ENCODE assay signal across 17 mouse cellular contexts in genomic region chr3:86093907-86094306, GRCm38 (mm10). TPM values are rescaled to one million over a fixed set of nuclear protein-coding genes. Genes with fewer than 3 reads are reported as not detected.
DNase-seq lines count a peak whose midpoint lies in the region; ATAC-seq lines count a peak whose summit lies in the region.
"Had no signal": no experiment of that assay in that cellular context is flagged by ENCODE, and none has a peak within 500 bp of the region (broad histone marks: within the 10 kb centered on the region; RNA-seq: fewer than 3 reads in every experiment).

No protein-coding gene starts in this region.

- 71% methylated on average over 5 of the region's 5 CpGs for whole genome bisulfite sequencing in forebrain, embryonic 12.5 days
- 73% methylated on average over 5 of the region's 5 CpGs for WGBS in forebrain, embryonic 14.5 days
- 69% methylated on average over 5 of the region's 5 CpGs for WGBS in midbrain, embryonic 13.5 days
- WGBS in midbrain, embryonic 10.5 days, result 84% methylated on average over 5 of the region's 5 CpGs
- WGBS in limb, embryonic 11.5 days, result 80% methylated on average over 5 of the region's 5 CpGs
- 55% methylated on average over 5 of the region's 5 CpGs for WGBS in neural tube, embryonic 15.5 days

- no peak overlapping the region for H3K4me3 ChIP-seq in forebrain, embryonic 12.5 days (replicated peaks)
- no peak overlapping the region for H3K4me3 ChIP-seq in forebrain, embryonic 14.5 days (ENCODE audit: low read depth, low read length)
- no peak overlapping the region for H3K4me3 ChIP-seq in midbrain, embryonic 13.5 days (replicated peaks)
- H3K4me3 ChIP-seq in midbrain, embryonic 10.5 days, result no peak overlapping the region
- H3K4me3 ChIP-seq in limb, embryonic 11.5 days (ENCODE audit: low read depth, low read length), result no peak overlapping the region
- H3K4me3 ChIP-seq in neural tube, embryonic 15.5 days (replicated peaks), result no peak overlapping the region

- DNase-seq in forebrain, embryonic 14.5 days (ENCODE audit: low spot score), result no peak
- DNase-seq in midbrain, embryonic 10.5 days (ENCODE audit: low spot score), result no peak
- no peak for DNase-seq in limb, embryonic 11.5 days (ENCODE audit: low spot score)
- no peak for DNase-seq in ovary, adult 18-20 months (ENCODE audit: low spot score)
- DNase-seq in adrenal gland, adult 2 months, result no peak
- DNase-seq: adrenal gland, postnatal 14 days; cerebellum, adult 8-10 months; heart, adult 18-20 months; kidney, postnatal 25 days; lung, postnatal 10 days; retina, postnatal 1 day; thymus, postnatal 14 days had no signal

- H3K27ac ChIP-seq in forebrain, embryonic 12.5 days, result peak overlapping the region; percentile 56
- no peak overlapping the region for H3K27ac ChIP-seq in forebrain, embryonic 14.5 days (ENCODE audit: low read depth, low read length)
- peak overlapping the region; percentile 76 for H3K27ac ChIP-seq in midbrain, embryonic 13.5 days
- H3K27ac ChIP-seq in midbrain, embryonic 10.5 days (replicated peaks), result no peak overlapping the region
- H3K27ac ChIP-seq in limb, embryonic 11.5 days (replicated peaks; ENCODE audit: low read depth, low read length), result 0 out of 2 replicates have a peak overlapping the region, but pooled peaks have one; percentile 16
- peak overlapping the region; percentile 75 for H3K27ac ChIP-seq in neural tube, embryonic 15.5 days (replicated peaks)
- H3K27ac ChIP-seq: liver, embryonic 14.5 days had no signal

- H3K9ac ChIP-seq in forebrain, embryonic 12.5 days, result no peak overlapping the region
- H3K9ac ChIP-seq in forebrain, embryonic 14.5 days (ENCODE audit: low read length), result no peak overlapping the region
- H3K9ac ChIP-seq in midbrain, embryonic 13.5 days (replicated peaks), result no peak overlapping the region
- H3K9ac ChIP-seq in limb, embryonic 11.5 days (ENCODE audit: low read length), result no peak overlapping the region
- H3K9ac ChIP-seq in neural tube, embryonic 15.5 days (replicated peaks), result no peak overlapping the region
- H3K9ac ChIP-seq: liver, embryonic 14.5 days had no signal

- no peak for ATAC-seq in forebrain, embryonic 12.5 days (ENCODE audit: low FRiP score)
- no peak for ATAC-seq in forebrain, embryonic 14.5 days
- ATAC-seq in midbrain, embryonic 13.5 days, result no peak
- no peak for ATAC-seq in limb, embryonic 11.5 days (ENCODE audit: insufficient number of reproducible peaks, low FRiP score, low TSS enrichment, low read depth)
- ATAC-seq in neural tube, embryonic 15.5 days (ENCODE audit: low FRiP score), result peak; percentile 79

- peaks cover 15% of the 10 kb centered on the region for H3K4me1 ChIP-seq in forebrain, embryonic 12.5 days
- peaks cover 4% of the 10 kb centered on the region for H3K4me1 ChIP-seq in forebrain, embryonic 14.5 days (ENCODE audit: control insufficient read depth, insufficient read depth, low read length)
- H3K4me1 ChIP-seq in midbrain, embryonic 13.5 days (replicated peaks), result peaks cover 28% of the 10 kb centered on the region
- H3K4me1 ChIP-seq in midbrain, embryonic 10.5 days, result no peaks in the 10 kb centered on the region; the same call in 1 of the 2 replicates
- H3K4me1 ChIP-seq in limb, embryonic 11.5 days (ENCODE audit: control insufficient read depth, insufficient read depth, low read length), result no peaks in the 10 kb centered on the region
- H3K4me1 ChIP-seq in neural tube, embryonic 15.5 days, result peaks cover 24% of the 10 kb centered on the region

- no peaks in the 10 kb centered on the region for H3K27me3 ChIP-seq in forebrain, embryonic 12.5 days
- no peaks in the 10 kb centered on the region for H3K27me3 ChIP-seq in forebrain, embryonic 14.5 days (replicated peaks; ENCODE audit: control insufficient read depth, insufficient read depth, low read length)
- H3K27me3 ChIP-seq in midbrain, embryonic 13.5 days, result no peaks in the 10 kb centered on the region
- no peaks in the 10 kb centered on the region for H3K27me3 ChIP-seq in midbrain, embryonic 10.5 days (ENCODE audit: low read depth, poor library complexity, severe bottlenecking)
- H3K27me3 ChIP-seq in limb, embryonic 11.5 days (ENCODE audit: control insufficient read depth, insufficient read depth, low read length), result no peaks in the 10 kb centered on the region
- H3K27me3 ChIP-seq in neural tube, embryonic 15.5 days (replicated peaks), result no peaks in the 10 kb centered on the region
- H3K27me3 ChIP-seq: CH12.LX had no signal

- H3K4me2 ChIP-seq in forebrain, embryonic 12.5 days, result no peak overlapping the region
- no peak overlapping the region for H3K4me2 ChIP-seq in forebrain, embryonic 14.5 days (ENCODE audit: low read length)
- H3K4me2 ChIP-seq in midbrain, embryonic 13.5 days (replicated peaks), result no peak overlapping the region; the same call in 1 of the 2 replicates
- H3K4me2 ChIP-seq in limb, embryonic 11.5 days (ENCODE audit: low read depth, severe bottlenecking), result no peak overlapping the region
- no peak overlapping the region for H3K4me2 ChIP-seq in neural tube, embryonic 15.5 days

- H3K36me3 ChIP-seq in forebrain, embryonic 12.5 days (replicated peaks), result no peaks in the 10 kb centered on the region
- no peaks in the 10 kb centered on the region for H3K36me3 ChIP-seq in forebrain, embryonic 14.5 days (ENCODE audit: control insufficient read depth, insufficient read depth, low read length)
- H3K36me3 ChIP-seq in midbrain, embryonic 13.5 days, result no peaks in the 10 kb centered on the region
- no peaks in the 10 kb centered on the region for H3K36me3 ChIP-seq in midbrain, embryonic 10.5 days
- H3K36me3 ChIP-seq in limb, embryonic 11.5 days (ENCODE audit: control insufficient read depth, insufficient read depth, low read length), result no peaks in the 10 kb centered on the region
- H3K36me3 ChIP-seq in neural tube, embryonic 15.5 days, result no peaks in the 10 kb centered on the region

- no peaks in the 10 kb centered on the region for H3K9me3 ChIP-seq in forebrain, embryonic 12.5 days
- no peaks in the 10 kb centered on the region for H3K9me3 ChIP-seq in forebrain, embryonic 14.5 days (replicated peaks; ENCODE audit: control insufficient read depth, low read length)
- no peaks in the 10 kb centered on the region for H3K9me3 ChIP-seq in midbrain, embryonic 13.5 days
- no peaks in the 10 kb centered on the region for H3K9me3 ChIP-seq in midbrain, embryonic 10.5 days (replicated peaks)
- no peaks in the 10 kb centered on the region for H3K9me3 ChIP-seq in limb, embryonic 11.5 days (ENCODE audit: control insufficient read depth, low read length)
- H3K9me3 ChIP-seq in neural tube, embryonic 15.5 days (replicated peaks), result no peaks in the 10 kb centered on the region

RNA-seq across cellular contexts. Expression of gene Rps3a1, which starts 48.6 kb away (rescaled TPM):
- polyA plus RNA-seq in forebrain, embryonic 12.5 days (2016; fragmentation: Nextera tagmentation; extraction: Ambion mirVana), result 862 and 915 TPM in 2 replicates
- polyA plus RNA-seq in forebrain, embryonic 14.5 days (2014; fragmentation: Nextera tagmentation; extraction: Ambion mirVana), result 802 and 926 TPM in 2 replicates
- 722 and 731 TPM in 2 replicates for polyA plus RNA-seq in midbrain, embryonic 13.5 days (2015; fragmentation: Nextera tagmentation; extraction: Ambion mirVana)
- polyA plus RNA-seq in midbrain, embryonic 10.5 days (2016; fragmentation: Nextera tagmentation; extraction: Ambion mirVana), result 943 and 1,130 TPM in 2 replicates
- 1,399 and 1,412 TPM in 2 replicates for polyA plus RNA-seq in limb, embryonic 11.5 days (2014; fragmentation: Nextera tagmentation; extraction: Ambion mirVana)
- polyA plus RNA-seq in neural tube, embryonic 15.5 days (2015; fragmentation: Nextera tagmentation; extraction: Ambion mirVana), result 534 and 720 TPM in 2 replicates
- total RNA-seq in adrenal gland, adult 2 months (2021), result 100 to 1,000 TPM; 728 to 830 TPM
- polyA plus RNA-seq in adrenal gland, adult 2 months (2012; rRNA removed), result 12.6 and 17.1 TPM in 2 replicates

Comparison
In these comparisons a context has a peak if more than half of its experiments do, and no peak if none do; other contexts are left out.
1. H3K27ac ChIP-seq: peak in forebrain, embryonic 12.5 days (single experiment), midbrain, embryonic 13.5 days (single experiment), limb, embryonic 11.5 days (single experiment) and neural tube, embryonic 15.5 days (single experiment); none in forebrain, embryonic 14.5 days (single experiment) and midbrain, embryonic 10.5 days (single experiment).
2. RNA of gene Rps3a1, which starts 48.6 kb away (polyA plus RNA-seq): 1,399 to 1,412 TPM in limb, embryonic 11.5 days, 943 to 1,130 TPM in midbrain, embryonic 10.5 days, 802 to 926 TPM in forebrain, embryonic 14.5 days, 862 to 915 TPM in forebrain, embryonic 12.5 days, 722 to 731 TPM in midbrain, embryonic 13.5 days and 534 to 720 TPM in neural tube, embryonic 15.5 days; 12.6 to 17.1 TPM in adrenal gland, adult 2 months; every median in the first group is over 10 times any median in the second.